Mouse (Mus musculus) kidney, postnatal 10 days (tissue): ENCODE data around the gene Bnipl.
"Not testable (repeated sequence)": the region's sequence is repeated elsewhere in the genome, so short reads cannot be mapped to it uniquely, and the experiment has no call there.

Experiments
- DNase-seq: peaks from one replicate; pipeline ENCODE4 v3.0.0; 2021; ENCODE audit warnings: mixed read lengths

Bnipl gene

DNA sequence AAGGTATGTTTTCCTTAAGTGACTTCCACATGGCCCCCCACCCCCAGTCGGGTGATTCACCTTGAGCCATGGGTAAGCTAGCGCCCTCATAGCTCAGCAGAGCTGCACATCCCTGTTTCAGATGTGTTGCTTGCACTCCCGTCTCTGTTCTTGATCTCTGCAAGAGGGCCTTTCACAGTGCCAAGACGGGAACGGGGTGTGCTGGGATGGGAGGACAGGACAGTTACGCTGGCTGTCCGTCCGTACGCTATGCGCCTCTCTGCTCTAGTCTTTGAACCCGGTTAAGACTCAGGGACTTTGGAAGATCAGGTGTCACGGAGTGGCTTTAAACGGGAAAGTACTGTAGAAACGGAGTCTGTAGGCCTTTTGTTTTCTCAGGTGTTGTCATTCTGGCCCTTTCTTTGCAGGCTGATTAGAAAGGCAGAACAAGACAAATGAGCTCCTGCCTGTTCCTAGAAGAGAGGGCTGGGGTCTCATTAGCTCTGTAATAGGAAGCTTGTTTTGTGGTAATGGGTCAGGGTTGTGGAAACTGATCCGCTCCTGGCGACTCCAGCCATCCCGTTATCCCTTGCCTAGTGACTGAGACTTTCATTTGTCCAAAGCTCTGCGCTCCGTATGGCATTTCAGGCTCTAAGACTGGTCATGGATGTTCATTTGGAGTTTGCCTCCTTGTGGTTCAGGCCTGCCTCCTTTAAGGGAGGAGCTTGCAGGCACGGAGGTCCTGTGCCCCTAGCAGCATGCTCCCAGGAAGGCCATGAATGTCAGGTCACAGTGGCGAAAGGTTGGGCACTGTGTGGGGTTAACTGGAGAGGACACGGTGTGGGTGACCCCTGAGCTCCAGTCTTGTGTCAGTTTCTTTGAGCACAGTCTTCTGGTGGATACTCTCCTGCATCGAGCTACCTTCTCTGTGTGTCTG, 15.3 kb downstream of the Bnipl start:
- no peak for DNase-seq

DNA sequence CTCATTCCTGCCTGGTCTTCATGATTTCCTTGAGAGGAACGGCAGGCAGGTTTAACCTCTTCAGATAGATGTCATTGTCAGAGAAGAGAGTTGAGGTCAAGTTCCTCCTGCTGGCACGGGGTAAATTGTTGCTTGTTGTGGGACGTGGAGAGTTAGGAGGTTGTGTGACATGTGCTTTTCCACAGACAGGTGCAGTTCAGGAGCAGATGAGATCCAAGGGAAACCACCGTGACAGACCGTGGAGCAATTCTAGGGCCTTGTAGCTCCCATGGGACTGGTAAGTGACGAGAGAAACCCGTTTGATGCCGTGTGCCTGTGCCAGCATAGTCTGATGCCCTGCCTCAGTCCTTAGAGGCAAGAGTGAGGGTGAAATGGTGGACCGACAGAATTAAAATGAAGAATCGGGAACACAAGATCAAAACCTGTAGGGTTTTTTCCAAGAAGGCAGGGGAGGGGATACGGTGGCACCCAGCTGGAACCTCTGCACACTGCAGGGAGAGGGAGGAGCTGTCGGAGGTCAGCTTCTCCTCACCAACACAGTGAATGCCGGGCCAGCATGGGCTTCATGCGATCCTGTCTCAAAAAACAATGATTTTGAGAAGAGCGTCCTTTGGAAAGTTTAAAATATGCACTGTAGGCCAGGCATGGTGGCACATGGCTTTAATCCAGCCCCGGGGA, 17.6 kb downstream of the Bnipl start:
- DNase-seq, result no peak

DNA sequence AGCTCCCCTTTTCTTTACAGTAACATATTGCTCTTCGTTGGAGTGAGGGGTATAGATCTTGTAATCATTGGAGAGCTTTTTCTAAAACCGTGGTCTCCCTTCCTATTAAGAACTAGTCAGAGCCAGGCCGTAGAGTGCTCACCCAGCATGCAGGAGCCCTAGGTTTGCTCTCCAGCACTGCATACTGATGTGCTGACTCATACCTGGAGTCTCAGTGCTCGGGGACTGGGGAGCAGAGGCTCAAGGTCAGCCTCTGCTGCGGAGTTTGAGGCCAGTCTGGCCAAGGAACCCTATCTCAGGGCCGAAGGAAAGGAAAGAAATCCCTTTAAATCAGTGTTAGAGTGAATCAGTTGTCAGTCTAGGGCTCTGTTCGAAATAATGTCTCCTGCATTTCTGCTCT, 18.2 kb downstream of the Bnipl start:
- DNase-seq, result peak; percentile 51

DNA sequence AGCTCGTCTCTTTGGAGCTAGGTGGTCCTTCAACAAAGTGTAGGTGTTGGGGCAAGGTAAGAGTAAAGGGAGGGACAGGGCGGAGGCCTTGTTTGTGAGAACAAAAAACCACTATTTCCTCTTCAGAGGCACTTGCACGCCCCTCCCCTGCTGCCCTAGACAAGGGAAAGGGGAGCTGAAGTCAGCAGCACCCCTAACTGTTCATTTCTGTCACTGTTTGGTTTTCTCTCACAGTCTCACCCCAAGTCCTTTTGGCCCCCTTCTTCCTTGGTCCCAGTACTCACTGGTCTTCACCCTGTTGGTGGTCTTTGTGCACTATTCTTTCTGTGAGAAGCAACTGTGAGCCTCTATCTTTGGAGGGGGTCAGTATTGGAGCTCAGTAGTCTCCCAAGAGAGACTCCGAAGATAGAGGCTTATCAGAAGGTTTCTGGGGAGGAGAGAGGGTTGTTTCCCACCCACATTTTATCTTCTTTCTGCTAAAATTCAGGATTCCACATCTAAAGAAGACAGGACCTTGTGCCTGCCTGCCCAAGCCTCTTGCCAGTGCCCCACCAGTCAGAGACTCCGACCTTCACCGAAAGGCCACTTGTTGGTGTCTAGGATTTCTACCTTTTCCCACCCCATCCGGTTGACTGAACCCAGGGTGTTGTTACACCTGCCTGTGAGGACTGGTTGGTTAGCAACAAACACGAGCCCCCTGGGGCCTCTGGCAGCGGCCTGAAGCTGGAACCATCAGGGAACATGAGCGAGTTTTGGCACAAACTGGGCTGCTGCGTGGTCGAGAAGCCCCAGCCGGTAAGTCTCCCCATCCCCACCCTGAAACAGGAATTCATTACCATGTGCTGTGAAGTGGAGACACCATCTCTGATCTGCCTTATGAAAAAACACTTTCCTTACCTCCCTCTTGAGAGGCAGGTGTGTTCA, 19.4 kb downstream of the Bnipl start, which contains the start of gene Mllt11:
Gene Mllt11 (minus strand): TSS at position 874 of the 924 bp plus-strand sequence.
- peak; percentile 52 for DNase-seq

DNA sequence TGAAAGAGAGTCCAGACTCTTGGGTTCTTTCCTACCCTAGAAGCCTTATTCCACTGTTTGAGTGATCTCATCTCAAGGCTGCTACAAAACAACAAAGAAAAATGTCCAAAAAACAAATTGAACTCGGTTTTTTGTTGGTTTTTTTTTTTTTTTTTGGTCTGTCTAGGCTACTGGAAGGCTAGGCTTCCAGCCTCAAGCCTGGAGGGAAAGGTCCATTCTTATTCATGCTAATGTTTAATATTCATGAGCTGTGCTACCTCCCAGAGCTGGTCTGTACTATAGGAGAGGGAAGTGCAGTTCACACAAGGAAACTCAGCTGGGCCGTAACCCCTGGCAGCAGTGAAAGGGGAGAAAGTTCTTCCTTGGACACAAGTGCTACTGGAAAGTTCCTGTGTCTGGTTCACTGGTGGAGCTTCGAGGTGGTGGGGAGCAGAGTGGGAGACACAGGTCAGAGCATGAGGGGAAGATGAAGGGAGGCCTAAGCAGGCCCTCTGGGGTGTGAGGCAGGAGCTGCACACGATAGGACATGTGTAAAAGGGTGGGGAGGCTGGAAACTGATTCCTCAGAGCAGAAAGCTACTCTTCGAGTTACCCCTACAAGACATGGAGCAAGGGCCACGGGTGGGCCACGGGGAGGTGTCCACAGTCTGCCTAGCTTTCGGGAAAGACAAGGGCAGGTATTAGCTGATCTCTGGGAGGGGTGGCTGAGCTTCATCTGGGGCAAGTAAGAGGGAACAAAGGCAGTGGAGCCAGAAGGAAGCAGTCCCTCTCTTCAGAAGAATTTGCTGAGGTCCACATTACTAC, 20.3 kb downstream of the Bnipl start:
- DNase-seq, result peak; percentile 58

DNA sequence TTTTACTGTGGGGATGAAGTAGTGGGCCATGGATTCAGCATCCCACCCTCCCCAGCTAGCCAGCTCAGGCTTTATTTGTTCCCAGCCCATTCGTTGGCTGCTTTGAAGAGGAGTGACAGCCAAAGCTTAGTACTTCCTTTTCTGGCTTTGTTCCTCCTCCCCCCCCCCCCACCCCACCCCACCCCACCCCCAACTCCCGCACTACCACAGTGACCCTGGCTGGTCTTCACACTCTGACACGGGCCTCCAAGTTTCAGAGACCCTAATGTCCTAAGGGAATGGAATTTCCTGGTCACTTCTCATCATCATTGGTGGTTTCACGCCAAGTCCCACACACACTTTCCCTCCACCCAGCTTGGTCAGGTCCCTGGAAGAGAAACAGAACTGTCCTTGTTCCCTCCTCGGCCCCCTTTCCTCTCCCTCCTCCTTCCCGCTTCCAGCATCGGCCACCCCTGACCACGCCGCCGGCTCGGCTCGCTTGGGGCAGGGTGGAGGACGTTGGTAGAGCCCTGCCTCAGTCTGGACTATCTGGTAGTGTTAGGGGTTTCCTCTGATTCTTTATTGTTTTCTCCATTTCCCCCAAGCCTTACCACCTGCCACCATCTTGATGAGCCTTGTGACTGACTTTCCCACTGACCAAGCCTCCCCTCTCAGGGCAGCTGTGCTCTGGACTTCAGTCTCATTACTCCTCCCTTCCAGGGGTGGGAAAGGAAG, 21.1 kb downstream of the Bnipl start:
- peak; percentile 67 for DNase-seq

DNA sequence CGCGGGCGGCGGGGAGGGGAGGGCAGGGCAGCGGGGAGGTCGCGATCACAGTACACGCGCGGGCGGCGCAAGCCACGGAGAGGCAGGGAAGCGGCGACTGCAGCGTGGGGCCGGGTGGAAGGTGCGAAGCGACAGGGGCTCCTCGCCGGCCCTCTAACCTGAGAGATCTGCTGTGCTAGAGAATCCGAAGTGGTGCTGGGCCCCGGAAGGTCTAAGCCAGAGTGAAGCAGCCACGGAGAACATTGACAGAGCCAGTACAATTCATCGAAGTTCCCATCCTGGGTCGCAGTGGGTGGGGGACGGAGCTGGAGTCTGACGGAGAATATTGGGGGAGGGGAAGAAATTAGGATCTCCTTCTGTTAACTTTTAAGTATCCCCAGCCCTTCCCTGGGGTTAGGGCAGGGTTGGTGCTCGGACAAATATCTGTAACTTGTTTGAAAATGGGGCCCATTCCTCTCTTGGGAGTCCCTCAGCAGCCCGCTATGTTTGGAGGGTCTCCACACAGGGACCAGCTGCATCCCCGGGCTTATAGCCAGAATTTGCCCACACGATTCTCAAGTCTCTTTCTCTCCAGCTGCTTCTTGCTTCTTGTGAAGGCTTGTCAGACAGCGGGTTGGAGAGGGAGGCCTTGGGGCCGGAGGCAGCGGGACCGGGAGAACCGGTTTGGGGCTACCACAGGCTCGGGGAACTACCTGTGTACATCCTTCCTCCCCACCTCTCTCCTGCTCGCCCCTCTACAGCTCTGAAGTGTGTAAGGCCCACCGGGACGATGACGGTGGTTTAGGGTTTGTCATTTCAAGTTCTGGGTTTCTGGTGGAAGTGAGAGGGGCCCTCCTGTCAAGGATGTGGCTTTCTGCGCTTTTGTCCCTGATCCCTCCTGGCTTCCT, 21.9 kb downstream of the Bnipl start:
- peak; percentile 73 for DNase-seq

DNA sequence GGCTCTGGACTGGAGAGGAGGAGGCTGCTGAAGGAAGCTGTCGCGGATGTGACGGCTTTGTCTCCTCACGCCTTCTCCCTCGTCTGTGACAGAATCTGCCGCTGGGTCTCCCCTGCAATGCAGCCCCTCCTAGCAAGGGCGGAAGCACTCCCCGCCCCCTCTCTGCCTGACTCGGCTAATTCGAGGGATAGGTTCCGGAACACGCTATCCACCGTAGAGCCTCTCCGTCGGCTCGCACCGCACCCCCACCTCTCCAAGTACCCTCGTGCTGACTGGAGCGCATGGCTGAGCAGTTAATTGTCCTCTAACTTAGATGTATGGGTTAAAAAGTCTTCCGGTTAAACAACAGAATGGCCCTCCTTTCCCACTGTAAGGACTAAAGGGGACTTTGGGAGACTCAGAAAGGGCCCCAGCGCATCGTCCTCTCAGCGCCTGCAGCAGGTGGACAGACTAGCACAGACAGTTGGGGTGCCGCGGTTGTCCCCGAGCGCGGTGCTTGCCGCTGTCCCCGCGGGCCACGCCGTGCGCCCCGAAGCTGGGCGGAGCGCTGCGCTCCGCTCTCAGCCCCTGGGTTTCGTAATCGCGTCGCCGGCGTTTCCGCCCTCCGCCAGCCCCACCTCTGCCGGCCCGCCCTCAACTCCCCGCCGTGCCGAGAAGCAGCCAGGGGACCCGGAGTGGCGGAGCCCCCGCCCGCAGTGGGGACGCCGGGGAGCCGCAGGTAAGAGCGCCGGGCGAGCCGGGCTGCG, 22.7 kb downstream of the Bnipl start, which contains the start of gene Cdc42se1:
Gene Cdc42se1 (plus strand): TSS at position 585 of the 746 bp plus-strand sequence.
- DNase-seq, result peak; percentile 93

DNA sequence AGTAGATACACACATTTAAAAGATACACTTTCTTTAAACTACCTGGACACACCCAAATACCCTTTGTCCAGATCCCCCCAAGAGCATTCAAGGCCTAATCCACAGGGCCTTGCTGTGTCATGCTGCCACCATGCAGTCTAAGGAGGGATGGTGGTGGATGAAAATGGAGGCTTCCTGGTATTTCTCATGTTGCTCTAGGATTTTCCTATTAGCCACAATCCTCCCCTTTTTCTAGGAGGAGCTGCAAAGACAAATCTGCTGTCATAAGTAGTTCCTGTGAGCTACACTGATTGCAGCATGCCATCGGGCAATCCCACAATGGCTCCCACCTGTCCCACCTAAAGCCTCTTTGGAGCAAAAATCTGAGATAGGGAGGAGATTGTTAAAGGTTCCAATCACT, 23.8 kb downstream of the Bnipl start:
- DNase-seq, result no peak

DNA sequence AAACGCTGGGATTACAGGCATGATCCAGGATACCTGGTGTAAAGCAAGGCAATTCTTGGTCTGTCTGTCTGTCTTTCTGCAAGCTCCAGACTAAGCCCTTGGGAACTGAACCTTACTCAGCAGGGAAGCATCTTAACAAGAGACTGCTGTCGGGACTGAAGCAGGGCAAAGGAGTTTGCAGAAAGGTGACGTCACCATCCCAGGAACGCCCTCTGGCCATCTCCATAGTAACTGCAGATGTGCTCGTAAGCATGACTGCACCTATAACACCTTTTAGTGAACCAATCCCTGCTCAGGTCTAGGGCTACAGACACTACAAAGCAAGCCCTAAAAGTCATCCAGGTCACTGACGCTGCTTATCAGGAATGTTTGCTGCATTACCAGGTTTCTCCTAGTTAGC, 26.7 kb downstream of the Bnipl start:
- peak; percentile 55 for DNase-seq

DNA sequence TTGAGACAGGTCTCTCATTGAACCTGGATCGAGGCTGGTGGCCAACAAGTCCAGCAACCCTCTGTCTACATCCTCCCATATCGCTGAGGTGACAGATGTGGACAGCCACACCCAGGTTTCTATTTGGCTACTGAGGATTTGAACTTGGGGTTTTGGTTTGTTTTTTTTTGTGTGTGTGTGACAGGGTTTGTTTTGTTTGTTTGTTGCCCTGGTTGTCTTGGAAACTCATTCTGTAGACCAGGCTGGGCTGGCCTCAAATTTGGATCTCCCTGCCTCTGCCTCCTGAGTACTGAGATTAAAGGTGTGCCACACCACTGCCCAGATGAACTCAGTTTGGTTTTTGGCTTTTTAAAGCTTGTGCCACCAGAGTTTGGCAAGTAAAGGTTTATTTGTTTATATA, 28.0 kb downstream of the Bnipl start:
- DNase-seq, result no peak

DNA sequence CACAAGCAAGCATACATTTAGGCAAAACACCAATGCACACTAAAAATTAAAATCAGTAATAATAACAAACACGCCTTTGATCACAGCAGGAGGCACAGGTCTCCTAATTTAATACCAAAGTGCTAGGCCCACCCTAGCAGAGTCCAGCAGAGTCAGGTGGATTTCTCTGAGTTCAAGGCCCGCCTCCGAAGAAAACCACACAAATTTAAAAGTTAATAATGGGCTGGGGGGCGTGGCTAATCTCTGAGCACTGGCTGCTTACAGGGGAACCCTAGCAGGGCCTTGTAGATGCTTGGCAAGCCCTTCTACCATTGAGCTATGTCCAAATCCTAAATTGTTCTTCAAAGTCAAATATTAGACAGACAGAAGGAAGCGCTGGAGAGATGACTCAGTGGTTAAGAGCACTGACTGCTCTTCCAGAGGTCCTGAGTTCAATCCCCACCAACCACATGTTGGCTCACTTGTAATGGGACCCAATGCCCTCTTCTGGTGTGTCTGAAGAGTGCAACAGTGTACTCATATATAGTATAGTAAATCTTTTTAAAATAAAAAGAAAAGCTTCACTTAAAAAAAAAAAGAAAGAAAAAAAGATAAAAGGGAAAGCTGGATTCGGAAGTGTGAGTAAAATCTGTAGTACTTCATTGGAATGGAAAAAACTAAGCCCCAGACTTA, 32.4 kb downstream of the Bnipl start:
- no peak for DNase-seq

DNA sequence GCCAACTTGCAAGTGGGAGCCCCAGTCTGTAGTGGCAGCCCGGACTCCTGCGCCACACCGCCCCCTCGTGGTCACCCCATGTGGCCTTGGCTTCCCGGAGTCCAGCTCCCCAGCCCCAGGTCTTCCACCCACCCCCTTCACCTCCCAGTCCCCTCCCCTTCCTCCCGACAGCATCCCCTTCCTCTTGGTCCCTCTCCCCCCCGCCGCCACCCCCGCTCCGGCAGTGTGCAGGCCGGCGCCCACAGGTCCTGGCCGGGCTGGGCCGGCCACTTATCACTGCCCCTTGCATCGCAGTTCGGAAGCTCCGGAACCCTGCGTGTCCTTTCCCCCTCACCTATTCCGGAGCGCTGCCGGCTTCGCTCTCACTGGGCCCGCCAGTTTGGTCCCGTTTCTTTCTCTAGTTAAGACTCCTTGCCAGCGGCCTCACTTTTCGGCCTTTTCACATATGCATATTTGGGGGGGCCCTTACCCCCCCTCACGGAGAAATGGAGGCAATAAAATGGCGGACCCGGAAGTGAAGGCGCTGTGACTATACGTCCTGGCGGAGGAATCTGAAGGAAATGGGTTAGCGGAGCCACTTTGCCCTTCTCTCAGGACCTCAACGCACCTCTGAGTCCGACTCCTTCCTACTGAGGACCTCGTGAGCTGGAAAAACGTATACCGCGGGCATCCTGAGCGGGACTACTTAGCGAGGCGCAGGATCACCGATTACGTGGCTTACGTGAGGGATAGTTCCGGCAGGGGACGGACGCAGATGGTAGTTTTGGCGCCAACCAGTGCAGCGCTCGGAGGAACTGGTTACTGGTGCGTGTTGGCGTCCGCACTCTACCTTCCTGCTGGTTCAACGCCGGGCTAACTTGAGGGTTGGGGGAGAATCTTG, 33.5 kb downstream of the Bnipl start, which contains the start of gene Gabpb2:
Gene Gabpb2 (minus strand): TSS at position 662 of the 880 bp plus-strand sequence.
- peak; percentile 99 for DNase-seq

DNA sequence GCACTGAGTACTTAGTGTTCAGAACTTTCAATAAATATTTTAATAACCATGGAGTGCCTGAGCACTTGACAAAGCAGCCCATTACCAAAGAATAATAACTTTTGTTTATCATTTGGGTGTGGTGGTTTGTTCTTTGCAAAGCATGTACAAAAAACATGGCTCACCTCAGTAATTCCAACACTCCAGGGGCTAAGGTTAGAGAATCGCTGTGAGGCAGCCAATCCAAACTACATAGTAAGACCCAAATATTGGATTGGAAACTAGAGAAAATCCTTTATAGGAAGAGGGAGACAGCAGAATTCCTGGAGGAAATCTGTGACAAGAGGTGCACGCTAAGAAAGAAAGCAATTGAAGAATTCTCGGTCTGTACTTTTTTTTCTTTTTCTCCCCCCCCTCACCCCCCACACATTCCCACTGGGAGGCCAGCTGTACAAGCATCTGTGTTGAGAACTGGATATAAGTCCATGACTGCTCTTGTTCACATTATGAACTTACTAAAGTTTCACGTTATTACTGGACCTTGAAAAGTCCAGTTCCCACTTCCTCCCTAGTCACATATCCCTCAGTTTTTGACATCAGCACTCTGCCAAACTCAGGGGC, 34.2 kb downstream of the Bnipl start:
- no peak for DNase-seq

DNA sequence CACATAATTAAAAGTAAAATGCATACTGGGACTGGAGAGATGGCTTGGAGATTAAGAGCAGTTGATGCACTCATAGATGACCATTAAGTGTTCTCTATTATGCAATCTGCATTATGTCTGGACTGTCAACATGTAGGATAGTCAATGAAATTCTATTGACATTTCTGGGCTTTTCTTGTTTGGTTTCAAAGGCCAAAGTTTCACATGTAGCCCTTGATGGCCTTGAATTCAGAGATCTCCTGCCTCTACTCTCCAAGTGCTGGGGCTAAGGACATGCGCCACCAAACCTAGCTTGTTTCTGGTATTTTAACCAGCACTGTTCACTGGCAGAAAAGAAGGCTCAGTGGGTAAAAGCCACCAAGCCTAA, 37.4 kb downstream of the Bnipl start:
- no peak for DNase-seq

DNA sequence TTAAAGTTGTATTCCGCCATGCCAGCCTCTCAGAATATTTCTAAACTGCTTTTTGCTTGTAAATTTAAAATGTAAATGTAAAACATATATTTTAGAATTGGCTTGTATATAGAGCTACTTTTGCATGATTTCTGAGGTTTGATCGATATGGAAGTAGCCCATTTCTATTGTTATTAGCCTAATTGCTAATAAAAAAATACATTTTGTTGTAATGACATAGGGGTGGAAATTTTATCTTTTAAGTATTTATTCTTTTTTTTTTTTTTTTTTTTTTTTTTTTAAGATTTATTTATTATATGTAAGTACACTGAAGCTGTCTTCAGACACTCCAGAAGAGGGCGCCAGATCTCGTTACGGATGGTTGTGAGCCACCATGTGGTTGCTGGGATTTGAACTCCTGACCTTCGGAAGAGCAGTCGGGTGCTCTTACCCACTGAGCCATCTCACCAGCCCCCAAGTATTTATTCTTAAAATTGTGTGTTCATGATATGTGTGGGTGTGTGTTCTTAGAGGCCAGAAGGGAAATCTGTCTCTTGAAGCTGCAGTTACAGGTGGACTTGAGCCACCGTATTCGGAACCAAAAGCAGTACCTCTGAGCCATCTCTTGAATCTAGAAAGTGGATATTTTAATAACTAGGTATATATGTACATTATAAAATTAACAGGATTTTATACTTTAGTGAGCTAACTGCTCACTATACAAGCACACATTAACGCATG, 37.9 kb downstream of the Bnipl start:
- not testable (repeated sequence) for DNase-seq

DNA sequence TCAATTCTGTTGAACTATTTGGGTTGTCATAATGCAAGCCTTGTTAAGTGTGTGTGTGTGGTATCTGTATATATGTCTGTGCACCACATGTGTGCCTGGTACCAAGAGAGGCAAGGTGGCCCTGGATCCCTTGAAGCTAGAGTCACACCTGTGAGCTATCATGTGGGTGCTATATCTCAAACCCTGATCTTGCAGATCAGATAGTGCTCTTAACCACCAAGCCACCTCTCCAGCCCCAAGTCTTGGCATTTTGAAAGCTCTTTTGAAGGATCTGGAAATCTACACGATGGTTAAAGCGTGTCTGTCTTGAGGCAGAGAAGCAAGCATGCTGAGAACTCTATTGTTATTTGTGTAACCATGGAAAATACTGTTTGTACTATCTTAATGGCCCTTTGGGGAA, 40.4 kb downstream of the Bnipl start:
- DNase-seq, result no peak
